Mouse (Mus musculus): Measurements from ENCODE around the gene Ripk1. TPM values are rescaled to one million over a fixed set of nuclear protein-coding genes. Genes with fewer than 3 reads are reported as not detected.
A peak's percentile ranks its signal among the peaks of the same experiment; 100 is the strongest.

The Ripk1 gene
- total RNA-seq, 2 experiments from 2014 or later, result 8.2 to 9.6 TPM

- intact Hi-C loops (cut with DNase I), result no loop called here
Observed at GRCm38 (mm10) chr13:34037172-34038055, 35.3 kb downstream of the Ripk1 start, which contains the start of gene Bphl. TSS of gene Bphl (plus strand) at chr13:34037597.

DNA sequence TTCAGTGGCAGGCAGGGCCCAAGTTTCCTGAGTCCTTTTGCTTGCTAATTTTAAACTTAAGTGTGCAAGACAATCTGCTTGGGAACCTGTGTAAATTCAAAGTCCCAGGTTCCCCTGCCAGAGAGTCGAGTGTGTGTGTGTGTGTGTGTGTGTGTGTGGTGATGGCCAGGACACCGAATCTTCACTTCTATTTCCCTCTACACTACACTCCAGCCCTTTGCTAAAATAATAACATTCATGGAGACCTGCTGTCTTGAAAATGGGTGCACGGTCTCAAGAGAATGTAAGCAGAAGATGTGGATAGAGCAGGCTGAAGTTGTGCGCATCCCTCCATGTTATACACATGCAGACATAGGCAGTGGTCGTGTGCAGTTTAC is 35.9 kb downstream of the Ripk1 start:
- DNase-seq, result no peak
- intact Hi-C loops (cut with DNase I), result no loop called here

More at GRCm38 (mm10) chr13:34037172-34038055, 35.3 kb downstream of the Ripk1 start, which contains the start of gene Bphl:
- peak; percentile 91 for DNase-seq

DNA sequence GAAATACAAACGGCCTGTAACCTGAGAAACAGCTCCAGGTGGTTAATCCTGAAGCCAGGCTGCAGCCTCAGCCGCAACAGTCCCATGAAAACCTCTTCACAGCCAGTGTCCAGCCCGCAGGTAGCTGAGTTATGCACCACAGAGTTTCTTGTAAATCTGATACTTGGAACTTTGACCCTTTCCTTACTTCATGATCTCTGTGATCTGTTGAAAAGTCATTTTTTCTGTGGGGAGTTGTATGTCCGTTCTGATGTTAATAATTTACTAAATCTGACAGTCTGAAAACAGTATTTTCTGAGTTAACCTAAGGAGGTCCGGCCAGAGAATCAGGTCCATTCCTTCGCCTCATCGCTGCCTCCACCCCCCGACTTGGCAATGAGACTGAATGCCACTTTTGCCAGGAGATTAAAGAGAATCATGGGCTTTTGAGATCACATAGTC is 36.8 kb downstream of the Ripk1 start:
- no peak for DNase-seq
- intact Hi-C loops (cut with DNase I), result no loop called here

DNA sequence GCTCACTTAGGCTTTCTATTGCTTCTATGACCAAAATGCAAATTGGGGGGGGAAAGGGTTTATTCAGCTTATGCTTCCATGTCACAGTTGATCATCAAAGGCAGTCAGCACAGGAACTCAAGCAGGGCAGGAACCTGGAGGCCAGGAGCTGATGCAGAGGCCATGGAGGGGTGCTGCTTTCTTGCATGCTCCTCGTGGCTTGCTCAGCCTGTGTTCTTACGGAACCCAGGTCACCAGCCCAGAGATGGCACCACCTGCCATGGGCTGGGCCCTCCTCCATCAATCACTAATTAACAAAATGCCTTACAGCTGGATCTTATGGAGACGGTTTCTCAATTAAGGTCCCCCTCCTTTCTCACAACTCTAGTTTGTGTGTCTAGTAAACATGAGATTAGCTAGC is 37.9 kb downstream of the Ripk1 start:
- DNase-seq, result no peak
- intact Hi-C loops (cut with DNase I), result loop anchor here (10.0 kb wide), 2 partner anchors 305 to 835 kb away; partner anchors contain the start of genes Prpf4b and Slc22a23

GRCm38 (mm10) chr13:34043716-34044393 is 41.7 kb downstream of the Ripk1 start:
- intact Hi-C loops (cut with DNase I), result loop anchor here (10.0 kb wide), 2 partner anchors 301 to 831 kb away; partner anchors contain the start of genes Prpf4b and Slc22a23
- DNase-seq, result no peak

- intact Hi-C loops (cut with DNase I), result loop anchor here (1.0 to 10.0 kb wide), 5 partner anchors 31 to 829 kb away; partner anchors contain the start of genes Prpf4b and Slc22a23
- DNase-seq, result no peak
Observed at GRCm38 (mm10) chr13:34045511-34046249, 43.5 kb downstream of the Ripk1 start.

DNA sequence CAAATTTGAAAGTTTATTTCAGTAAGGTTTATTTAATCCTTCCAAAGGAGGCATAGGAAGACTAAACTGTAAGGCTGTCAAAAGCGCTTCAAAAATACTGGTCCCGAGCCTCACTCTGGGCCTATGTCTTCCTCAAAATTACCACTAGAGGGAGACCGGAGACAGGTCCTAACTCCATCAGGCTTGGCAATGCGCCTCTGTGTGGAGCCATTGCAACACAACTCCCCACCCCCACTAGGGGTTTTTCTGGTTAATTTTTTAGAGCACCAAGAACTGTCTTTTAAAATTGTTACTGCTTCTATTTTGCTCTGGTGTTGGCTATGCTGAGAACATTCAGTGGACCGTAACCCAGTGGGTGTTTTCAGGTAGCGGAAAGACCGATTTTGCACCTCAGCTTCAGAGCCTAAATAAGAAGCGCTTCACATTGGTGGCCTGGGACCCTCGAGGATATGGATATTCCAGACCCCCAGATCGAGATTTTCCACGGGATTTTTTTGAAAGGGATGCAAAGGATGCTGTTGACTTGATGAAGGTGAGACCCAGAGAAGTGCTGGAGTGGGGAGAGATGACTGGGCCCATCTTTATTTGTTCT is 44.4 kb downstream of the Ripk1 start:
- intact Hi-C loops (cut with DNase I), result loop anchor here (1.0 to 10.0 kb wide), 5 partner anchors 30 to 828 kb away; partner anchors contain the start of genes Prpf4b and Slc22a23
- DNase-seq, result peak; percentile 75 to 80

DNA sequence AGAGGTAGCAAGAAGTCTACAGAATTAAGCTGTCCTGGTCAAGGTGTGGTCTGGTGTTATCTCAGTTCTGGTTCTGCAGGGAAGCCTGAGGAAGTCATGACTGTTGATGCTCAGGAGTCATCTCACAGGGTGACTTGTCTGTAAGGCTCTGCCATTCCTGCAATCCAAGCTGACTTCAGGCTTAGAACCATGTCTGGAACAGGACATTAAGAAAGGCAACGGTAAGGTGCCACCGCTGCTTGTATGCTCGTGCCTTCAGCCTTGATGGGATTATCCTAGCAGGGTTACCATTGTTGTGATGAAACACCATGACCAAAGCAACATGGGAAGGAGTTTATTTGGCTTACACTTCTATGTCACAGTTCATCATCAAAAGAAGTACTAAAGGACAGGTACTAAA is 45.4 kb downstream of the Ripk1 start:
- DNase-seq, result no peak
- intact Hi-C loops (cut with DNase I), result loop anchor here (2.0 to 10.0 kb wide), 4 partner anchors 29 to 827 kb away; partner anchors contain the start of genes Prpf4b and Slc22a23

DNA sequence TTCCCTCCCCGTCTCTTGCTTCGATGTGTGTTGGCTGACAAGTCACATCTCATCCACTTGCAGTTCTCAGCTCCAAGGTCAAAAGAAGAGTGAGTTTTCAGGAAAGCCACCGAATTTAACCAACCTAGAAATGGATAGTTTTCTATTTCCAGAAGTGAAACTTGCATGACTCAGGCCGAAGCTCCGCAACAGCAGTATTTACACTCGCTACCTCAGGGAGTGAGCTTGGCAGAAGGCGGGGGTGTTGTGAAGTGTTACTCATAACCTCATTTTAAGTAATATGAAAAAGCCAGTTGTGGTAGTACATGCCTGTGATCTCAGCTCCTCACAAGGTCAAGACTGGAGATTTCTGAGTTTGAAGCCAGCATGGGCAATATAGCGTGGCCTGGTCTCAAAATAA is 48.3 kb downstream of the Ripk1 start:
- intact Hi-C loops (cut with DNase I), result no loop called here
- DNase-seq, result no peak

DNA sequence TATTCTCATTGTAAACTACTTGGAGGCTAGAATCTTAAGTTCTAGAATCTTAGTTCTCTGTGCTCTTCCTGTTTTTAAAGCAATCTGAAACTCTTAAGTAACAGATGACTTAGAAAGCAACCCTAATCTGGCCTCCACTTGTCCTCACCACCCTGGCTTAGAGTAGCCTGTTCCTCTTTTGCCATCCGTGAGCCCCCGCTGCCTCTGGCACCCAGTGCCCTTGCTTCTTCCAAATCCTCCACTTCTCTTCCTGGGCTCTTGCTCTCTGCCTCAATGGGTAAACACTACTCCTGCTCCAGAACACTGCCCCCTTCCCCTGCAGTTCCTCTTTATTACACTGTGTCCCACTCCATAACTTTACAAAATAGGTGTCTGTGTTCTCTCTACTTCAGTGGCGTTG is 49.5 kb downstream of the Ripk1 start:
- intact Hi-C loops (cut with DNase I), result no loop called here
- no peak for DNase-seq

GRCm38 (mm10) chr13:34053673-34054282 is 51.6 kb downstream of the Ripk1 start:
- intact Hi-C loops (cut with DNase I), result no loop called here
- no peak for DNase-seq

GRCm38 (mm10) chr13:34054391-34054790 is 52.2 kb downstream of the Ripk1 start:
- no peak for DNase-seq
- intact Hi-C loops (cut with DNase I), result no loop called here

- intact Hi-C loops (cut with DNase I), result no loop called here
- DNase-seq, result no peak
Observed at GRCm38 (mm10) chr13:34054983-34055382, 52.8 kb downstream of the Ripk1 start.

GRCm38 (mm10) chr13:34057252-34057651 is 55.1 kb downstream of the Ripk1 start:
- no peak for DNase-seq
- intact Hi-C loops (cut with DNase I), result no loop called here

- DNase-seq, result no peak
- intact Hi-C loops (cut with DNase I), result no loop called here
Observed at GRCm38 (mm10) chr13:34060061-34060460, 57.9 kb downstream of the Ripk1 start.

DNA sequence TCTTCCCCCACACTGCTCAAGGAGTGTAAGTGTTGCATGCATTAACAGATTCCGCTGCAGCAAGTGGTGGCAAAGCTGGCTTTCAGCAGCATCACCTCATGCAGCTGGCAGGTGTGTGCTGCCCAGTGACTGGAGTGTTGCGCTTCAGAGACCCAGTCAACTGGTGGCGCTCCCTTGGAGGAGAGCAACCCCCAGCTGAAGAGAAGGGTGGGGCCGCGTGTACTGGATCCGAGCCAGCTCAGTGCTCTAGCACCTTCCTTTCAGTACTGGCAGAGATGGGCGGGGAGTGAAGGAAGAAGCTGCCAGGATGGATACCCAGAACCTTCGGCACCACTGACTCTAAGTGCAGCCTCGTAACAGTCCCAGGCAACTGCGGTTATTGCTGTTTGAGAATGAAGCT is 60.3 kb downstream of the Ripk1 start:
- no peak for DNase-seq
- intact Hi-C loops (cut with DNase I), result no loop called here

DNA sequence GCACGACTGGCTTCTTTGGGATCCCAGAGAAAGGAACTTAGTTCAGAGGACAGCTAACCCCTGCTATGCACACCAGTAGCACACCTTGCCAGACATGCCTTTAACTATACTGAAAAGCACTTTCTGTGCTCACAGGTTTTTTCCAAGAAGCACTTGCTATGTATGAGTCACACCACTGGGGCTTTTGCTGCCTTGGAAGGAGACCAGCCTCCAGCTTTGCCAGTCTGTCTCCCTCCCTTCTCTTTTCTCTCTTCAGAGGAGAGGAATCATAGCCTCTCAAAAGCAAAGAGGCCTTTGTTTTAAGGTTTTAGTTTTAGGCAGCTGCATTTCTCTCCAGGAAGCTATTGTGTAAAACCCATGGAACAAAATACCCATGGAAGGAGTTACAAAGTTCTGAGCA is 64.2 kb downstream of the Ripk1 start:
- DNase-seq, result no peak
- intact Hi-C loops (cut with DNase I), result no loop called here

DNA sequence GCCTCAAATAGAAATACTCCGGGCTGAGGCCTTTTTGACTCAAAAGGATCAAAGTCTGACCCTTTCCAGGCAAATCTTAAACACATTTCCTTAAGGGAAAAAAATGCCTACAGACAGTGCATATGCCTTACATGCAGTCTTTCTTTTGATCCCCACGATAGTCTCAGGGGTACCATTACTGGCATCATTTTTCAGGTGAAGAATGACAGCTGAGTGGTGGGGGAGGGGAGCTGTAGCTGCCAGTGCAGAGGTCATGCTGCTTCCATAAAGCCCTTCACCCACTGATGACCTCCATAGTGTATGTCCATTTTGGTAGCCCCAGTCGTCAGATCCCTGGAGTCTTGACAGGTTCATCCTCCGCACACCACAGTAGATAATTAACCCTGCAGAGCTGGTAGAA is 68.1 kb downstream of the Ripk1 start:
- DNase-seq, result no peak
- intact Hi-C loops (cut with DNase I), result no loop called here

GRCm38 (mm10) chr13:34071836-34072235 is 69.7 kb downstream of the Ripk1 start:
- intact Hi-C loops (cut with DNase I), result no loop called here
- DNase-seq, result no peak

GRCm38 (mm10) chr13:34072847-34073246 is 70.7 kb downstream of the Ripk1 start:
- DNase-seq, result no peak
- intact Hi-C loops (cut with DNase I), result no loop called here
